Mouse (Mus musculus) naive thymus-derived CD4-positive, alpha-beta T cell, adult 2 months (primary cell): ENCODE data around the gene Olfr345.

ENCODE experiments used
- DNase-seq: peaks from one replicate; pipeline ENCODE4 v3.0.0-alpha.2; 2011; ENCODE audit warnings: low read depth

The Olfr345 gene

DNA sequence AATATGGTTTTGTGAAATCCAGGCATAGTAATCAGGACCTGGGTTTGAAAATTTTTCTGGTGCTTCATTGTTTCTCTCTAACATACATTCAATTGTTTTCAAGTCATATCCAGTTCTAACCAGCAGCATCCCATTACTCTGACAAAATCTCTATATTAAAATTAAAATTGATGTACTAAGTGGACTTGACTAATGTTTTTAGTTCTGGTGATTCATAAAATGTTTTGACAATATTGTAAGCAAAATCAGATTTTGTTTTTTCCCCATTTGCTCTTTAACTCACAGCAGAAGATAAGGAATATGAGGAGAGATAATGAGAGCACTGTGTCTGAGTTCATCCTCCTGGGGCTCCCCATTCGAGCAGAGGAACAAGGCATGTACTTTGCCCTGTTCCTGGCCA lies at the start of gene Olfr345:
Gene Olfr345, plus strand, starts transcription at position 301 of the 400 bp plus-strand sequence.
- DNase-seq = no peak

DNA sequence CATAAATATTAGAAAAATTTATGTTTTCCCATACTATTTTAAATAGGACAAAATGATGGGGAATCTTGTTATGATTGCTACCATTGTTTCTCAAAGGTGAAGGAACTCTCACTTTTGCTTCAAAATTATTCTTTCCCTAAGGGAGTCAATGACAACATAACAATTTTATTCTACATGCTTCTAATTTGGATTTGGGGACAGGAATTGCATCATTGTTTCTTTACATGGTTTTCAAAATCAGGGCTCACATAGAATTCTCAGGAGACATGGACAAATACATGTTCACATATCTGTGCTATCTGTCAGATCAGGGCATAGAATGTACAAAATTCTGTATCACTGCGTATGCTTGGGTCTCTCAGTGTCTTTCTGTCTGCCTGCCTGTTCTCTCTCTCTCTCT lies 45.6 kb downstream of the Olfr345 start, which contains the start of gene Olfr346:
Gene Olfr346, plus strand, starts transcription at position 301 of the 400 bp plus-strand sequence.
- DNase-seq = no peak
